Mouse (Mus musculus) stomach, embryonic 15.5 days (tissue): ENCODE measurements around the gene Fam184a. TPM values are rescaled to one million over a fixed set of nuclear protein-coding genes. Genes with fewer than 3 reads are reported as not detected.

Source experiments
- ATAC-seq: fragments of 200-750 bp; cut with Nextera tagmentation; 2 replicates; pipeline ENCODE4 v1.8.0; 2017; ENCODE audit warnings: low read depth, moderate number of reproducible peaks, moderate TSS enrichment; ENCODE audit not compliant: insufficient read depth, low FRiP score
- H3K27ac ChIP-seq: fragments of 300-500 bp; sonication (generic); 2 replicates; pipeline ENCODE4 v1.5.1; 2015; ENCODE audit warnings: mild to moderate bottlenecking, inconsistent platforms
- H3K27me3 ChIP-seq: fragments of 300-500 bp; sonication (generic); replicated peaks from 2 replicates; pipeline ENCODE4 v1.6.1; 2015; ENCODE audit warnings: inconsistent platforms
- H3K36me3 ChIP-seq: fragments of 300-500 bp; sonication (generic); 2 replicates; pipeline ENCODE4 v1.6.1; 2015; ENCODE audit warnings: inconsistent platforms
- H3K4me1 ChIP-seq: fragments of 300-500 bp; sonication (generic); 2 replicates; pipeline ENCODE4 v1.6.1; 2015; ENCODE audit warnings: inconsistent platforms
- H3K4me2 ChIP-seq: fragments of 300-500 bp; sonication (generic); 2 replicates; pipeline ENCODE4 v1.6.1; 2015; ENCODE audit warnings: mild to moderate bottlenecking, inconsistent platforms
- H3K4me3 ChIP-seq: fragments of 300-500 bp; sonication (generic); replicated peaks from 2 replicates; pipeline ENCODE4 v1.5.1; 2015; ENCODE audit warnings: inconsistent platforms
- H3K9ac ChIP-seq: fragments of 300-500 bp; sonication (generic); 2 replicates; pipeline ENCODE4 v1.6.1; 2015; ENCODE audit warnings: inconsistent platforms
- H3K9me3 ChIP-seq: fragments of 300-500 bp; sonication (generic); 2 replicates; pipeline ENCODE4 v1.6.1; 2016; ENCODE audit warnings: inconsistent platforms
- WGBS: fragments of 180-500 bp; shearing (Covaris S2); methylation state at CpG from one replicate; pipeline ENCODE4 v1.1.7; 2015; 5-methylcytosine and 5-hydroxymethylcytosine counted together
- polyA plus RNA-seq: library from polyadenylated mRNA; unstranded; fragments of >200 nt; fragmentation: Nextera tagmentation; extraction: Ambion mirVana; gene quantifications from 2 replicates; pipeline ENCODE4 v1.2.1, GENCODE M21; 2015

Gene Fam184a
- polyA plus RNA-seq, 1 experiment from 2014 or later: 4.4 TPM

DNA sequence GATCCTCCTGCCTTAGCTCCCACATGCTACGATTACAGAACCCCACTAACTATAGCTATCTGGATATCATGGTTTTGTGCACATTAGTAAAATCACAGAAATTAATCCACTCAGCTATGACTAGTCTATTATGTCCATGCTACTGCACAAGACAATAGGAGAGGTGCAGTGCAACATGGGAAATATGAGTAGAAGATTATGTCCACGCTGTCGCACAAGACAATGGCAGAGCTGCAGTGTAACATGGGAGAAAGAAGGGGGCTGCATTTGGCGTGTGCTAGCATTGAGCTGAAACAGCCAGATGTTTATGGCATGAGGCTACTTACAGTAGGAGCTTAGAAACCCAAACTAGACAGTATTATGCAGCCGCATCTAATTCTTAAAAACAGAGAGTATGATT lies 8.0 kb downstream of the Fam184a start:
- no peaks in the 10 kb centered on the region for H3K36me3 ChIP-seq
- no peaks in the 10 kb centered on the region for H3K4me1 ChIP-seq
- H3K27me3 ChIP-seq: no peaks in the 10 kb centered on the region
- no peak overlapping the region for H3K4me3 ChIP-seq
- H3K9me3 ChIP-seq: no peaks in the 10 kb centered on the region
- ATAC-seq: no peak
- no peak overlapping the region for H3K27ac ChIP-seq
- 80% methylated on average over 5 of the region's 5 CpGs for WGBS
- no peak overlapping the region for H3K9ac ChIP-seq
- H3K4me2 ChIP-seq: no peak overlapping the region

DNA sequence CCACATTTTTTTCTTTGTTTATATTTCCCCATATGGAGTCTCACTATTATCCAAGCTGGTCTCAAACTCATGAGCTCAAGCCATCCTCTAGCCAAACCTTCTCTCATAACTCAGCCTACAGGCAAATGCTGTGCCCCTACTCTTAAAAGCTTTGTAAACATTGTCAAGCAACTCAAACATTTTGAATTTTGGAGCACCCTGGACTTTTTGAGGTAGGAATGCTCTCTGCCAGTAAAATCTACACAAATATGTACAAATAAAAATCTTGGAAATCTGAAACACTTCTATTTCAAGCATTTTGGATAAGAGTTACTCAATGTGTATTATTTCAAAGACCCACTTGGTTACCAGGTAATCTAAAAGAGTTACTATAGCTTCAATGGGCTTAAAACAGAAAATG lies 10.9 kb downstream of the Fam184a start:
- Histone ChIP-seq H3K36me3 (no peaks in the 10 kb centered on the region), H3K27me3 (no peaks in the 10 kb centered on the region), H3K9ac (no peak overlapping the region), H3K4me2 (no peak overlapping the region), H3K4me1 (no peaks in the 10 kb centered on the region), H3K27ac (no peak overlapping the region), H3K4me3 (no peak overlapping the region), H3K9me3 (no peaks in the 10 kb centered on the region)
- no peak for ATAC-seq

DNA sequence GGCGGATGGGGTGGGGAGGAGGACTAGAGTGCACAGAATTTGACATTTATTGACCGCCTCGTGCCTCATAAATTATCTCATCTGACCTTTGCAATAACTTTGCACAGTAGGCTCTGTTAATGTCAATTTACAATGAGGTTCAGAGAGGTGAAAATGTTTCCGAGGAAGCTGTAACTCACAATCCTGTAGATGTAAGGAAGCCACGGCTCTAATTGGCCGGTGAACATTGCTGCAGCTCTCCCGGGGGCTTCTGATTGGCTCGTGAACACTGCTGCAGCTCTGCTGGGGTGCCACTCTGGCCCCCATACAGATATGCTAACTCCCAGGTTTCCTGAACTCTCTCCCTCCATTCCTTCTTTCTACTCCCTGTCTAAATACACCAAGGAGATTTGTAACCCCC lies 12.1 kb downstream of the Fam184a start:
- Histone ChIP-seq H3K4me2 (no peak overlapping the region), H3K4me3 (no peak overlapping the region), H3K9me3 (no peaks in the 10 kb centered on the region), H3K4me1 (no peaks in the 10 kb centered on the region), H3K9ac (no peak overlapping the region), H3K27ac (no peak overlapping the region), H3K27me3 (no peaks in the 10 kb centered on the region), H3K36me3 (no peaks in the 10 kb centered on the region)
- ATAC-seq: no peak
- 74% methylated on average over 8 of the region's 8 CpGs for WGBS

DNA sequence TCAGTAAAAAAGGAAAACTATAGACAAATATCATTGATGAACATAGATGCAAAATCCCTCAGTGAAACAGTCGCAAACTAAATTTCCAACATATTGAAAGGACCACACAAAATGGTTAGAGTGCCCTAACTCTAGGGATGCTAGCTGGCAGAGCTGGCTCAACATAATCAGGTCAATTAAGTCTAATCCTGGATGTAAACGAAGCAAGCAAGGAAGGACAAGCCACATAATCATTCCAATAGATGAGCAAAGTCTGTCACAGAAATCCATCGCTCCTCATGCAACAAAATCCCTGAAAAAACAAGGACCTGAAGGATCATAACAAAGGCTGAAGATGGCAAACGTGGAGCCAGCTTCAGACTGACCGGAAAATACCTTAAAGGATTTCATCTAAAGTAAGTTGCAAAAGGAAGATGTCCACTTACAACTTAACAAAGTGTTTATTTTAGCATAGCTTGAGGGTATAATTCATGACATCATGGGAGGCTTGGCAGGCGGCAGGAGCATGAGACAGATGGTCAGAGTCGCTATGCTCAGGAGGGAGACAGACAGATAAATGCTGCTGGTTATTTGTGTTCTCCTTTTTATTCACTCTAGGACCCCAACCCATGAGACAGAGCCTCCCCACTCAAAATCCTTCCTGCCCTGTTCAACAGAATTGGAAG lies 15.6 kb downstream of the Fam184a start:
- Histone ChIP-seq H3K4me2 (no peak overlapping the region), H3K27me3 (no peaks in the 10 kb centered on the region), H3K9ac (no peak overlapping the region), H3K36me3 (no peaks in the 10 kb centered on the region), H3K27ac (no peak overlapping the region), H3K9me3 (no peaks in the 10 kb centered on the region), H3K4me1 (no peaks in the 10 kb centered on the region), H3K4me3 (no peak overlapping the region)
- no peak for ATAC-seq
- 59% methylated on average over 7 of the region's 7 CpGs for WGBS

DNA sequence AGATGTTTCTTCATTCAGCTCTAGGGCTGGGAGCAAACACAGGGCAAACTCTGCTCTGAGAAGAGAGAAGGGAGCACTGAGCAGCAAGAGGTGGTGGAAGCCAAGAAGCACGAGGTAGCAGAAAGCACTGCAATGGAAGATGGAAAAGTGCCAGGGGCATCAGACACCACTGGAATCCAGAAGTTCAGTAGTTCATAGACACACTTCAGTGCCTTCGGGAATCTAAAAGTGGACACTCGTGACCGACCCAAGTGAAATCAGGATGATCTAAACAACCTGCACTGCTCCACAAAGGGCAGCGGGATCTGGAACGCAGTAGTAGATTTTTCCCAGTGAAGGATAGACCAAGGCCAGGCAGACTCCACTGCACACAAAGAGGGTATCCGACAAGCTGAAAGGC lies 18.6 kb downstream of the Fam184a start:
- 80% methylated on average over 7 of the region's 7 CpGs for WGBS

DNA sequence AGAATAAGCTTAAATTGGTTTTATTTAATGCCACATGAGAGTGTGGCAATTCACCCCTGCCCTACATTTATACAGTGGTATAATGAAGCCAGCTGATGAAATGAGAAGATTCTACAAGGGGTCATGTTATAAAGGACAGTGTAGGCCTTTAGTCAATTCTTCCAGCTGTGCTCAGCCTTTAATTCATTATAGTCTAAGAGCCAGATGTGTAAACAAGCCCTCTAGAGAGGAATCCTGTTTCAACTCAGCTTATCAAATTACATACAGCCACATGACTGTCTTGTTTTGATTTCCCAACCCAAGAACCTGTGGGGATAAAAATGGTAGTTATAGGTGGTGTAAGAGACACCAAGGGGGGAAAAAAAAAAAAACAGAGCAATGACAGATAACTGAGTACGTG lies 22.0 kb downstream of the Fam184a start:
- no peaks in the 10 kb centered on the region for H3K27me3 ChIP-seq
- H3K36me3 ChIP-seq: no peaks in the 10 kb centered on the region
- 19% methylated on average over 1 of the region's 1 CpGs for WGBS
- no peaks in the 10 kb centered on the region for H3K4me1 ChIP-seq
- no peak overlapping the region for H3K27ac ChIP-seq
- H3K4me3 ChIP-seq: no peak overlapping the region
- no peaks in the 10 kb centered on the region for H3K9me3 ChIP-seq
- no peak overlapping the region for H3K9ac ChIP-seq
- ATAC-seq: no peak
- no peak overlapping the region for H3K4me2 ChIP-seq

More for the DNA sequence above, 18.6 kb downstream of the Fam184a start:
- Histone ChIP-seq H3K4me1 (no peaks in the 10 kb centered on the region), H3K36me3 (no peaks in the 10 kb centered on the region), H3K9ac (no peak overlapping the region), H3K4me3 (no peak overlapping the region), H3K27me3 (no peaks in the 10 kb centered on the region), H3K9me3 (no peaks in the 10 kb centered on the region), H3K4me2 (no peak overlapping the region), H3K27ac (no peak overlapping the region)
- no peak for ATAC-seq

DNA sequence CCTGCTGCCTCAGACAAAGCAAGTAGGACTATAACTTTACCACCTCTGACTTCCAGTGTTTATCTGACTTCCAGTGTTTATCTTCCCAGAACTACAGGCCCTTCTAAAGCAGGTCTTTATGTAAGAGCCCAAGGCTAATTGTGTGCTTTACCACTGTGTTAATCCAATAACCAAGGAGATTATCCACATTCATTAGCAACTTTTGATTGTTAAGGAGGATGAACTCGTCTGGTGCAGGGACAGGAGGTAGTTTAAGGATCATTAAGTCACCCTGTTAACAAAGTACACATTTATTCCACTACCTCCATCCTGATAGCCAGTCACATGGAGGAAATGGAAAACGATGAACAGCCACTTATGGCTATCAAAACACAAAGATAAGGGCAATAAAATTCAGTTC lies 25.6 kb downstream of the Fam184a start:
- ATAC-seq: no peak
- 37% methylated on average over 2 of the region's 2 CpGs for WGBS
- no peak overlapping the region for H3K4me3 ChIP-seq

DNA sequence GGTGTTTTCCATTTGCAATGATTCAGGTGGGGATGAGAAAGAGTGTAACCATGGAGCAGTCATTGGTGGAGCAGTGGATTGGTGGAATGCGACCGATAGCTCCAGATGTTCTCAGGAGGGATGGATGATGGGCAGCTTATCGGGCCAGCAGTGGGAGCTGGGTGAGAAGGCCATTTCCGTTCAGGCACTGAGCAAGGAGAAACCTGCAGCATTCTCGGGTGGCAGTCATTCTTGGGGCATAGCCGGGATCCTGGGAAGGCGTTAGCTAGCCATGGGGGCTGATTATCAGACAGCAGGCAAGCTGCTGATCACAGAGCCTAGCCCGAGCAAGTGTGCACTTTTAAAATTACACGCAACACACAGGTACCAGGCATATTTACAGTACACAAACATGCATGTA lies 46.4 kb downstream of the Fam184a start:
- Histone ChIP-seq H3K27me3 (no peaks in the 10 kb centered on the region), H3K27ac (no peak overlapping the region), H3K4me3 (no peak overlapping the region), H3K4me1 (no peaks in the 10 kb centered on the region), H3K9ac (no peak overlapping the region), H3K36me3 (no peaks in the 10 kb centered on the region), H3K9me3 (no peaks in the 10 kb centered on the region), H3K4me2 (no peak overlapping the region)
- no peak for ATAC-seq
- WGBS: 92% methylated on average over 9 of the region's 9 CpGs

More for the DNA sequence above, 25.6 kb downstream of the Fam184a start:
- H3K27ac ChIP-seq: no peak overlapping the region
- H3K36me3 ChIP-seq: no peaks in the 10 kb centered on the region
- no peak overlapping the region for H3K9ac ChIP-seq
- H3K4me1 ChIP-seq: no peaks in the 10 kb centered on the region
- H3K9me3 ChIP-seq: no peaks in the 10 kb centered on the region
- H3K27me3 ChIP-seq: no peaks in the 10 kb centered on the region
- no peak overlapping the region for H3K4me2 ChIP-seq

DNA sequence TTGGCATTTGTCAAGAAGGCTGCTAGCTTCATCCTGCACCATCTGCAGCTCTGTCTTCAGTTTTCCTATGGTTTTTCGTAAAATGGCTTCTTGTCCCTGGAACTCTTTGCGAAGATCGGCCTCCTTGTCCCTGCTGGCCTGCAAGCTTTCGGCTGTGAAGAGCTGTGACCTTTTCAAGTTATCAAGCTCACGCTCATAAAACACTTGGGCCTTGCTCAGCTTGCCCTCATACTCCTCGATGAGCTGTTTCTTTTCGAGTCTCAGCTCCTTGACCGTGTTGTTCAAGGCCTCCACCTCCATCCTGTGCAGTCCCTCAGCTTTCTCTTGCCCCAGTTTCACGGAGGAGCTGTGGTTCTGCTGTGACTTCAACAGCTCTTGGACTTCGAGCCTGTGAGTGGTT lies 52.4 kb downstream of the Fam184a start:
- no peak overlapping the region for H3K27ac ChIP-seq
- 87% methylated on average over 10 of the region's 10 CpGs for WGBS
- H3K4me2 ChIP-seq: no peak overlapping the region
- H3K27me3 ChIP-seq: no peaks in the 10 kb centered on the region
- no peaks in the 10 kb centered on the region for H3K4me1 ChIP-seq
- H3K36me3 ChIP-seq: no peaks in the 10 kb centered on the region
- H3K9me3 ChIP-seq: no peaks in the 10 kb centered on the region
- no peak overlapping the region for H3K4me3 ChIP-seq
- ATAC-seq: no peak
- no peak overlapping the region for H3K9ac ChIP-seq

DNA sequence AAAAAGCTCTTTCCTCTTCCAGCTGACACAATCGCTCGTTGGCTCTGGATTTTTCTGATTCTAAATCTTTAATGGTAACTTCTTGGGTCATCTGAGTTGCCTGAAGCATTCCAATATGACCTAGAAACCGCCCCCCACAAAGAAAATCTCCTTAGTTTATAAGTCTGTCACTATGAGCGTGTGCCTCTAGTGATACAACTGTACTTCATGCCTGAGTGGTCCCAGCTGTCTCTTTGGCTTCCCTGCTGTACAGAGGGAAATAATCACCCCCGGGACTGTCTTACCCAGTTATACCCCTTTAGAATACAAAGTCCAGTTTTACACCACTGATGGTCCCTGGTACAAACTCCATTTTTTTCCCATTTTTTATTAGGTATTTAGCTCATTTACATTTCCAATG lies 56.2 kb downstream of the Fam184a start:
- WGBS: 40% methylated on average over 5 of the region's 5 CpGs
- no peak overlapping the region for H3K4me3 ChIP-seq
- H3K27ac ChIP-seq: no peak overlapping the region
- no peak overlapping the region for H3K4me2 ChIP-seq
- H3K36me3 ChIP-seq: no peaks in the 10 kb centered on the region
- H3K27me3 ChIP-seq: no peaks in the 10 kb centered on the region
- ATAC-seq: no peak
- H3K9me3 ChIP-seq: no peaks in the 10 kb centered on the region
- H3K4me1 ChIP-seq: no peaks in the 10 kb centered on the region
- H3K9ac ChIP-seq: no peak overlapping the region

DNA sequence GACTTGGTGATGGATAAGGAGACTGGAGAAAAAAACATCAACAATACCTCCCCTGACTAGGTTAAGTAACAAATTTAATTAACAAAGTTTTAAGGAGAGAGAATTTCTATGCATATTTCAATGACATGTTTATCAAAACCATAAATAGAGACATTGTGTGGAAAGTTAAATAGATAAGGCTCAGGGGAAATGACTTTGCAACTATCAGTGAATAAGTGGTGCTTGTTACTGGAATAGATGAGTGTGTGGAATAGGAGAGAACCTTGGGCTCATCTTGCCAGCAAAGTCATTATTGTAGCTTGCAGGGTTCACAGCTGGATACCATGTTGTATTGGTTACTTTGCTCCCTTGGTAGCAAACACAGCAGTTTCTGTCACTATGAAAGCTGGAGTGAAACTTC lies 59.7 kb downstream of the Fam184a start:
- H3K9ac ChIP-seq: no peak overlapping the region
- H3K27ac ChIP-seq: no peak overlapping the region
- no peaks in the 10 kb centered on the region for H3K9me3 ChIP-seq
- no peaks in the 10 kb centered on the region for H3K4me1 ChIP-seq
- no peak overlapping the region for H3K4me2 ChIP-seq
- H3K4me3 ChIP-seq: no peak overlapping the region
- no peaks in the 10 kb centered on the region for H3K27me3 ChIP-seq
- no peaks in the 10 kb centered on the region for H3K36me3 ChIP-seq
- no peak for ATAC-seq

DNA sequence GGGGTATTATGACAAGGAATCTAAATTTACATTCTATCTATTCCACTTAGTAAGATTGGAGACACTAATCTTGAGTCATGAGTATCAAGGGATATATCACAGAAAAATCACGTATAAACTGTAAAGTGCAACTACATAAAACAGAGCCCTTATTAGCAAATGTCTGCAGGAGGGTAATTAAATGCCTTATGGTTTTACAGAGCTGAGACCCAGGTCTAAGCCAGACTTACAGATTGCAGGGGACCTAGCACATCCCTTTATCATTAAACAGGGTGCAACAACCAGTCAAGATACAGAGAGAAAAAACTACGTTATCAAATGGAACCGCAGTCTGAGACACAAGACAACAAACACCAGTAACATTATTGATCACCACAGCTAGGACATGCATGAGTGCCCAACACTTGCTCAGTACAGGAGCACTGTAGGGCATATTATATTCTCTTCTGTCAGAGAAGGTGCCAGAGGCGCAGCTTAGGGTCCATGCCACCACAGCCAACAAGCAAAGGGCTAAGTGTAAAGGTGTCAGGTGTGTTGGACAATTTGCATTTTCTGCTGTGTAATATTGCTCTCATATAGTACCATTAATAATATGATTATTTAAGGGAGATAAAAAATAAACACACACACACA lies 61.9 kb downstream of the Fam184a start:
- no peaks in the 10 kb centered on the region for H3K9me3 ChIP-seq
- no peak for ATAC-seq
- H3K27ac ChIP-seq: no peak overlapping the region
- no peak overlapping the region for H3K9ac ChIP-seq
- H3K4me3 ChIP-seq: no peak overlapping the region
- no peaks in the 10 kb centered on the region for H3K27me3 ChIP-seq
- H3K36me3 ChIP-seq: no peaks in the 10 kb centered on the region
- WGBS: 83% methylated on average over 4 of the region's 4 CpGs
- H3K4me1 ChIP-seq: no peaks in the 10 kb centered on the region
- no peak overlapping the region for H3K4me2 ChIP-seq

DNA sequence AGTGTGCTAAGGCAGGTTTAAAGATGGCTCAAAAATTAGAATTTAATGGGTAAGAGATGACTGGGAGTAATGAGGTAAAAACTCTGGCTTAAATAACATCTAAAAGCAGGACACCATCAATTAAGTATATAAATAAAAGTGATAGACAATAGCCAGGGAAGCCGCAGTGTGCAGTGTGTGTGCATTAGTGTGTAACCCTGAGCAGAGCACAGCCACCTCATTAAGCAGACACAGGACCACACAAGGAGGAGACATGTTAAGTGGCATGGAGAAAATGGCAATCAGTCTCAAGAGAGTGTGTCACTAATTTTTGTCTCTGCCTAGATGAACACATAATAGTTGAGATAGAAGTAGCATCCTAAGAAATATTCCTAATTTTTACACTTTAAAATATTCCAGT lies 62.4 kb downstream of the Fam184a start:
- no peak overlapping the region for H3K27ac ChIP-seq
- no peaks in the 10 kb centered on the region for H3K4me1 ChIP-seq
- H3K4me2 ChIP-seq: no peak overlapping the region
- 55% methylated on average over 1 of the region's 1 CpGs for WGBS
- no peaks in the 10 kb centered on the region for H3K9me3 ChIP-seq
- no peaks in the 10 kb centered on the region for H3K27me3 ChIP-seq
- ATAC-seq: no peak
- H3K9ac ChIP-seq: no peak overlapping the region
- H3K4me3 ChIP-seq: no peak overlapping the region
- H3K36me3 ChIP-seq: no peaks in the 10 kb centered on the region
